Mouse (Mus musculus) midbrain, embryonic 13.5 days (tissue): Measurements from ENCODE around the gene Aff4. TPM values are rescaled to one million over a fixed set of nuclear protein-coding genes. Genes with fewer than 3 reads are reported as not detected.
"Not testable (repeated sequence)": the region's sequence is repeated elsewhere in the genome, so short reads cannot be mapped to it uniquely, and the experiment has no call there.

Experiments
- ATAC-seq: fragments of 200-750 bp; cut with Nextera tagmentation; 2 replicates; pipeline ENCODE4 v1.8.0; 2017; ENCODE audit warnings: mild to moderate bottlenecking, moderate TSS enrichment, moderate library complexity
- H3K27ac ChIP-seq: fragments of 300-500 bp; sonication (generic); 2 replicates; pipeline ENCODE4 v1.5.1; 2015; ENCODE audit warnings: inconsistent platforms, mild to moderate bottlenecking, moderate library complexity
- H3K27me3 ChIP-seq: fragments of 300-500 bp; sonication (generic); 2 replicates; pipeline ENCODE4 v1.6.1; 2015; ENCODE audit warnings: mild to moderate bottlenecking, inconsistent platforms
- H3K36me3 ChIP-seq: fragments of 300-500 bp; sonication (generic); 2 replicates; pipeline ENCODE4 v1.6.1; 2015; ENCODE audit warnings: mild to moderate bottlenecking, inconsistent platforms
- H3K4me1 ChIP-seq: fragments of 300-500 bp; sonication (generic); replicated peaks from 2 replicates; pipeline ENCODE4 v1.6.1; 2015; ENCODE audit warnings: inconsistent platforms
- H3K4me2 ChIP-seq: fragments of 300-500 bp; sonication (generic); replicated peaks from 2 replicates; pipeline ENCODE4 v1.6.1; 2015; ENCODE audit warnings: moderate library complexity, mild to moderate bottlenecking, inconsistent platforms
- H3K4me3 ChIP-seq: fragments of 300-500 bp; sonication (generic); replicated peaks from 2 replicates; pipeline ENCODE4 v1.5.1; 2015; ENCODE audit warnings: mild to moderate bottlenecking, inconsistent platforms
- H3K9ac ChIP-seq: fragments of 300-500 bp; sonication (generic); replicated peaks from 2 replicates; pipeline ENCODE4 v1.6.1; 2015; ENCODE audit warnings: mild to moderate bottlenecking, inconsistent platforms
- H3K9me3 ChIP-seq: fragments of 300-500 bp; sonication (generic); 2 replicates; pipeline ENCODE4 v1.6.1; 2016; ENCODE audit warnings: mild to moderate bottlenecking, inconsistent platforms
- WGBS: fragments of 180-500 bp; shearing (Covaris S2); methylation state at CpG from one replicate; pipeline ENCODE4 v1.1.7; 2015; 5-methylcytosine and 5-hydroxymethylcytosine counted together
- polyA plus RNA-seq: library from polyadenylated mRNA; unstranded; fragments of >200 nt; fragmentation: Nextera tagmentation; extraction: Ambion mirVana; gene quantifications from 2 replicates; pipeline ENCODE4 v1.2.1, GENCODE M21; 2015

The Aff4 gene
- polyA plus RNA-seq, 1 experiment from 2014 or later, result 81.6 TPM

DNA sequence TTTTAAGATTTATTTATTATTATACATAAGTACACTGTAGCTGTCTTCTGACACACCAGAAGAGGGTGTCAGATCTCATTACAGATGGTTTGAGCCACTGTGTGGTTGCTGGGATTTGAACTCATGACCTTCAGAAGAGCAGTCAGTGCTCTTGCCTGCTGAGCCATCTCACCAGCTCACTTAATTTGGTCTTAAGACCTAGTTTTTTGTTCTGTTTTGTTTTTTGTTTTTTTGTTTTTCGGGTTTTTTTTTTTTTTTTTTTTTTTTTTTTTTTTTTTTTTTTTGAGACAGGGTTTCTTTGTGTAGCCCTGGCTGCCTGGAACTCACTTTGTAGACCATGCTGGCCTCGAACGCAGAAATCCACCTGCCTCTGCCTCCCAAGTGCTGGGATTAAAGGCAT lies 32.1 kb upstream of the Aff4 start:
- not testable (repeated sequence) for H3K9ac ChIP-seq, H3K4me2 ChIP-seq, H3K4me1 ChIP-seq, H3K4me3 ChIP-seq, ATAC-seq, H3K27ac ChIP-seq, H3K9me3 ChIP-seq, H3K36me3 ChIP-seq, H3K27me3 ChIP-seq
- WGBS, result 87% methylated on average over 3 of the region's 3 CpGs

DNA sequence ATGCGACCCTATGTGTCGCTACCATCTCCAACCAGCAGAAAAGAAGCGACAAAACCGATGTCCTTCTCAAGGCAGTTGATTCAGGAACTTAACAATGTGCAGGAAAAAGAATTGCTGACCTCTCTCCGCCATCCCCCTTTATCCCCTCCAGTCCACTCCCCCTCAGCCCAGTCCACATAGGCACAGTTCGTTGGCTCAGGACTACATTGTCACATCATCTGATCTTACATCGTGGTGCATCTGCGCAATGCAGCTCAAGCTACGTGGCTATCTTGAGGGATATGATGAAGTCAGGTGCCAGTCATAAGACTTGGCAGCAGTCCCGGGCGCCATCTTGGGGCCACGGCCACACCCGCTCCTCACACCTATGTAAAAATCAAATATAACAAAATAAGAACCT lies 30.8 kb upstream of the Aff4 start:
- not testable (repeated sequence) for H3K4me3 ChIP-seq, H3K9me3 ChIP-seq, H3K36me3 ChIP-seq, H3K27ac ChIP-seq, H3K9ac ChIP-seq, H3K27me3 ChIP-seq, H3K4me1 ChIP-seq, ATAC-seq, H3K4me2 ChIP-seq
- WGBS, result 94% methylated on average over 13 of the region's 13 CpGs

DNA sequence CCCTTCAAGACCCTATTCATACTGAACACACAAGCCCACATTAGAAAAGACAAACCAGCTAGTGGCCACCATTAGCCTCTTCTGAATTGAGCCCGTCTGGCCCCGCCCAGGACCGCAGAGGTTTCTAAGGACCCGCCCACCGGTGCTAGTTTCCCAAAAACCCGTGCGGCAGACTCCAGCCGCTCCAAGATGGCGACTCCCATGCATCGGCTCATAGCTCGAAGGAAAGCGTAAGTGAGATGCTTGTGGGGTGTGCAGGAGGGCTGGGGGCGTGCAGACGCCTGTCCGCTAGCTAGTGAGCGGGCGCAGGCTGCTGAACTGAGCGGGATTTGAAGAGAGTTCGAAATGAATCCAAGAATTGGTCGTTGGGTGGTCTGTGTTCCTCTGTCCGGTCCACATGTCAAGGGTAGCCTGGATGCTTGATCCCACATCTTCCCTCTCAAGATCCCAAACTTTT lies 26.1 kb upstream of the Aff4 start, which contains the start of gene Zcchc10:
Gene Zcchc10, plus strand, starts transcription at position 168 of the 457 bp plus-strand sequence.
- ATAC-seq, result peak; percentile 95
- 1% methylated on average over 21 of the region's 21 CpGs for WGBS
- H3K4me2 ChIP-seq, result peak within 1 kb of the TSS; percentile 76
- no peaks in the 10 kb centered on the region for H3K27me3 ChIP-seq
- H3K9ac ChIP-seq, result peak within 1 kb of the TSS; percentile 74
- peak within 1 kb of the TSS; percentile 62 for H3K27ac ChIP-seq
- peaks cover 18% of the 10 kb centered on the region for H3K36me3 ChIP-seq
- H3K4me1 ChIP-seq, result peaks cover 10% of the 10 kb centered on the region
- peak within 1 kb of the TSS; percentile 63 for H3K4me3 ChIP-seq
- H3K9me3 ChIP-seq, result no peaks in the 10 kb centered on the region

DNA sequence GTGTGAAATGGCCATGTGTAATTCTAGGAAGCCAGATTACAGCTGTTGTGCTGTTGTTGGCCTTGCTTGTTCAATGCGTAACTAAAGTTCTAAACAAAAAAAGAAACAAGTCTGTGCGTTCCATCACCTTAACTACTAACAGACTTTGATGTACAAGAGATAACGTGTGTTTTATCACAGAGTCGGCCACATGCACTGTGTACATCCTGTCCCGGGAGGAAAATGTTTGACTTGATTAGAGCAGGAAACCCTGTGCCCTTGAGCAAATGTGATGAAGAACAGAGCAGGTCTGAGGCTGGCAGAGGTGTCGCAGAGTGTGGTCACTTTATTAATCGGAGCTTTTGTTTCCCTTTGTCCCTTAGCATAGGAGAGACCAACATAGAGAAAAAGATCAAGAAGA lies 20.3 kb upstream of the Aff4 start:
- 92% methylated on average over 7 of the region's 7 CpGs for WGBS
- H3K4me3 ChIP-seq, result no peak overlapping the region
- no peak overlapping the region for H3K27ac ChIP-seq
- peaks cover 4% of the 10 kb centered on the region for H3K4me1 ChIP-seq
- H3K9me3 ChIP-seq, result no peaks in the 10 kb centered on the region
- no peaks in the 10 kb centered on the region for H3K27me3 ChIP-seq
- H3K36me3 ChIP-seq, result peaks cover 55% of the 10 kb centered on the region
- H3K4me2 ChIP-seq, result no peak overlapping the region
- no peak for ATAC-seq
- H3K9ac ChIP-seq, result no peak overlapping the region

DNA sequence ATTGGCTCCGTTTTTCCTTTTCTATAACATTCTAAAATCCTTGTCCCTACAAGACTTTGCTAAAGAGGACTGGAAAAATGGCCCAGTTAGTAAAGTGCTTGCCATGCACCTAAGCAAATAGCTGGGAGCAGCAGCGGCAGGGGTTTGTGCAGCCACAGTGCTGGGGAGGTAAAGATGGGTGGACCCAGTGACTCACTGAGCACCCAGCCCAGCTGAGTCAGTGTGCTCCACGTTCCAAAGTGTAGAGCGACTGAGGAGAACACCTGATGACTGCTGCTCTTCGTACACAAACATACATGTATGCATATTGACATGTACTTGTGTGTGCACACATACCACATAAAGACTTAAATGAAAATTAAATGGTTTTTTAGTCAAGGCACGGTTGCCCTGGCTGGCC lies 19.5 kb upstream of the Aff4 start:
- Histone ChIP-seq H3K4me2 (no peak overlapping the region), H3K4me3 (no peak overlapping the region), H3K27ac (no peak overlapping the region), H3K27me3 (no peaks in the 10 kb centered on the region), H3K4me1 (no peaks in the 10 kb centered on the region), H3K9me3 (no peaks in the 10 kb centered on the region), H3K9ac (no peak overlapping the region), H3K36me3 (peaks cover 55% of the 10 kb centered on the region)
- WGBS, result 96% methylated on average over 6 of the region's 6 CpGs
- ATAC-seq, result no peak

- WGBS, result 90% methylated on average over 14 of the region's 14 CpGs
- no peaks in the 10 kb centered on the region for H3K9me3 ChIP-seq
- H3K9ac ChIP-seq, result no peak overlapping the region
- H3K27ac ChIP-seq, result no peak overlapping the region
- H3K4me1 ChIP-seq, result no peaks in the 10 kb centered on the region
- H3K27me3 ChIP-seq, result no peaks in the 10 kb centered on the region
- ATAC-seq, result no peak
- H3K4me2 ChIP-seq, result no peak overlapping the region
- no peak overlapping the region for H3K4me3 ChIP-seq
- H3K36me3 ChIP-seq, result peaks cover 55% of the 10 kb centered on the region
Measured at GRCm38 (mm10) chr11:53332076-53332680, 18.5 kb upstream of the Aff4 start.

GRCm38 (mm10) chr11:53335505-53336181 lies 15.0 kb upstream of the Aff4 start:
- ATAC-seq, result no peak
- no peak overlapping the region for H3K4me3 ChIP-seq
- WGBS, result 25% methylated on average over 3 of the region's 3 CpGs
- H3K27ac ChIP-seq, result no peak overlapping the region
- H3K27me3 ChIP-seq, result no peaks in the 10 kb centered on the region
- no peak overlapping the region for H3K9ac ChIP-seq
- peaks cover 29% of the 10 kb centered on the region for H3K36me3 ChIP-seq
- H3K4me1 ChIP-seq, result no peaks in the 10 kb centered on the region
- no peaks in the 10 kb centered on the region for H3K9me3 ChIP-seq
- H3K4me2 ChIP-seq, result no peak overlapping the region

DNA sequence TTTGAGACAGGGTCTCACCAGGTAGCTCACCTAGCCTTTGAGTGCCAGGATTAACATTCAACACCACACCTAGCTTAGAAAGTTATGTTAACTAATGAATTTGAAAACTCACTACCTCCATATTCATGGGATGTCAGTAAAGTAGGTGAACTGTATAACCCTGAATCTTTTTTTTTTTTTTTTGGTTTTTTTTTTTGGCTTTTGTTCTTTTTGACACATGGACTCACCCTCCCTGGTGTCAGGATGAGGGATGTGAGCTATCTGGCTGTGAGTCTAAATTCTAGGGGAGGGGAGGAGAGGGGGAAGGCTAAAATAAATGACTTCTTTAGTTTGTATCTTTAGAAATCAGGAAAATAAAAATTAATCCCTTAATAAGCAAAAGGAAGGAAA lies 14.5 kb upstream of the Aff4 start:
- Histone ChIP-seq H3K4me2 (no peak overlapping the region), H3K4me3 (no peak overlapping the region), H3K4me1 (no peaks in the 10 kb centered on the region), H3K36me3 (peaks cover 23% of the 10 kb centered on the region), H3K27me3 (no peaks in the 10 kb centered on the region), H3K27ac (no peak overlapping the region), H3K9me3 (no peaks in the 10 kb centered on the region), H3K9ac (no peak overlapping the region)
- ATAC-seq, result no peak

DNA sequence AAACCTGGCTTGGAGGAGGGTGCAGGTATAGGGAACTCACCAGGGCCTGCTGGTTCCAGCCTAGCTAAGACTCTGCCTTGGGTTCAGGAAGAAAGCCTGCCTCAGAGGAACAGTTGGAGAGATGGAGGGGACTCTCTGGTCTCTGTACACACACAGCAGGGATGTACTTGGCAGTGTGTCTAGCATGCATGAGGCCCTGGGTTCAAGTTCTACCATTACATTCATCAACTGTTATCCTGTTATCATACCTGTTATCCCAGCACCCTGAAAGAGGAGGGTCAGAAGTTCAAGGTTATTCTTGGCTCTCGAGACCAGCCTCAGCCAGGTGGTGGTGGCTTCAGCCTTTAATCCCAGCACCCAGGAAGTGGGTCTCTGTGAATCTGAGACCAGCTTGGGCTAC lies 13.7 kb upstream of the Aff4 start:
- Histone ChIP-seq H3K27me3 (no peaks in the 10 kb centered on the region), H3K9ac (no peak overlapping the region), H3K4me1 (no peaks in the 10 kb centered on the region), H3K9me3 (no peaks in the 10 kb centered on the region), H3K4me2 (no peak overlapping the region), H3K27ac (no peak overlapping the region), H3K36me3 (peaks cover 16% of the 10 kb centered on the region), H3K4me3 (no peak overlapping the region)
- no peak for ATAC-seq
- 85% methylated on average over 1 of the region's 1 CpGs for WGBS

DNA sequence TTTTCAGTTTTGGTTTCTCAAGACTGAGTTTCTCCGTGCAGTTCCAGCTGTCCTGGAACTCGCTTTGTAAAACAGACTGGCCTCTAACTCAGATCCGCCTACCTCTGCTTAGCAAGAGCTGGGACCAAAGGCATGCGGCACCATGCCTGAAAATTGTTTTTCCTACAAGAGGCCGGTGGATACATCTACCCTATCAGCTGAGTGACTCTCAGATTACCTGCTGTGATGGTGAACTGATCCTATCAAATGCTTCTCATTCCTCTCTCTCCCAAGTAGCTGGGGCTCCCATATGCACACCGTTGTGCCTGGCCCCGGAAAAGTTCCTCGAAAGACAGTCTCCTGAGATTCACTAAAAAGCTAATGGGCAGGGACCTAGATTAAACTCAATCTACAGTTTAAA lies 12.9 kb upstream of the Aff4 start:
- Histone ChIP-seq H3K27ac (no peak overlapping the region), H3K36me3 (peaks cover 8% of the 10 kb centered on the region), H3K4me3 (no peak overlapping the region), H3K4me1 (no peaks in the 10 kb centered on the region), H3K9me3 (no peaks in the 10 kb centered on the region), H3K27me3 (no peaks in the 10 kb centered on the region), H3K4me2 (no peak overlapping the region), H3K9ac (no peak overlapping the region)
- 72% methylated on average over 8 of the region's 8 CpGs for WGBS
- no peak for ATAC-seq

DNA sequence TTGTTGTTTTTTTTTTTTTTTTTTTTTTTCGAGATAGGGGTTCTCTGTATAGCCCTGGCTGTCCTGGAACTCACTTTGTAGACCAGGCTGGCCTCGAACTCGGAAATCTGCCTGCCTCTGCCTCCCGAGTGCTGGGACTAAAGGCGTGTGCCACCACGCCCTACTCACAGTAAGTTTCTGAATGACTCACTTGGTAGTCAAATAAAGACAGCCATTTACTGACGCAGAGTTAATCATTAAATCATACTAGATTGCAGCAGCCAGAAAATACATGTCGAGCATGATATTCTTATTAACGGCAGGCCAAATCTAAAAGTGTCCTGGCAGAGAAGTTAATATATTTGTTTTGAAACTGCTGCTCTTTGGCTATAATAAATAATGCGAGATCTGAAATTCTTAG lies 9.6 kb upstream of the Aff4 start:
- not testable (repeated sequence) for H3K4me1 ChIP-seq, H3K4me3 ChIP-seq, H3K9me3 ChIP-seq, ATAC-seq, H3K9ac ChIP-seq, H3K27me3 ChIP-seq, H3K36me3 ChIP-seq, H3K4me2 ChIP-seq, H3K27ac ChIP-seq
- WGBS, result 94% methylated on average over 9 of the region's 10 CpGs

- Histone ChIP-seq H3K36me3 (no peaks in the 10 kb centered on the region), H3K4me2 (no peak overlapping the region), H3K4me1 (no peaks in the 10 kb centered on the region), H3K9ac (no peak overlapping the region), H3K27ac (no peak overlapping the region), H3K4me3 (no peak overlapping the region), H3K27me3 (no peaks in the 10 kb centered on the region), H3K9me3 (no peaks in the 10 kb centered on the region)
- no peak for ATAC-seq
- 72% methylated on average over 5 of the region's 5 CpGs for WGBS
Measured at GRCm38 (mm10) chr11:53342711-53343110, 7.9 kb upstream of the Aff4 start.

- ATAC-seq, result no peak
- H3K27ac ChIP-seq, result no peak overlapping the region
- no peaks in the 10 kb centered on the region for H3K9me3 ChIP-seq
- H3K4me2 ChIP-seq, result no peak overlapping the region
- no peak overlapping the region for H3K9ac ChIP-seq
- no peaks in the 10 kb centered on the region; the same call in 1 of the 2 replicates for H3K4me1 ChIP-seq
- H3K4me3 ChIP-seq, result no peak overlapping the region
- 60% methylated on average over 5 of the region's 5 CpGs for WGBS
- peaks cover 4% of the 10 kb centered on the region; the same call in 1 of the 2 replicates for H3K27me3 ChIP-seq
- H3K36me3 ChIP-seq, result no peaks in the 10 kb centered on the region
Measured at GRCm38 (mm10) chr11:53345328-53345727, 5.3 kb upstream of the Aff4 start.
